Mouse (Mus musculus) neural tube, embryonic 11.5 days (tissue): ENCODE measurements around the gene Rinl. TPM values are rescaled to one million over a fixed set of nuclear protein-coding genes. Genes with fewer than 3 reads are reported as not detected.

Experiments used
- ATAC-seq: fragments of 200-750 bp; cut with Nextera tagmentation; 2 replicates; pipeline ENCODE4 v1.8.0; 2017; ENCODE audit warnings: moderate number of reproducible peaks, mild to moderate bottlenecking, moderate TSS enrichment, moderate library complexity; ENCODE audit not compliant: insufficient read depth, low FRiP score, low TSS enrichment
- DNase-seq: peaks from one replicate; pipeline ENCODE4 v3.0.0-alpha.2; 2015; ENCODE audit warnings: low spot score
- H3K27ac ChIP-seq: fragments of 300-500 bp; sonication (generic); 2 replicates; pipeline ENCODE4 v1.5.1; 2014; ENCODE audit warnings: low read depth, mild to moderate bottlenecking, low read length
- H3K27me3 ChIP-seq: fragments of 300-500 bp; sonication (generic); 2 replicates; pipeline ENCODE4 v1.6.1; 2014; ENCODE audit warnings: mild to moderate bottlenecking, low read length, mixed read lengths; ENCODE audit not compliant: control insufficient read depth, insufficient read depth
- H3K36me3 ChIP-seq: fragments of 300-500 bp; sonication (generic); 2 replicates; pipeline ENCODE4 v1.6.1; 2014; ENCODE audit warnings: mild to moderate bottlenecking, low read length, moderate library complexity, mixed read lengths; ENCODE audit not compliant: control insufficient read depth, insufficient read depth
- H3K4me1 ChIP-seq: fragments of 300-500 bp; sonication (generic); 2 replicates; pipeline ENCODE4 v1.6.1; 2014; ENCODE audit warnings: low read length, mixed read lengths; ENCODE audit not compliant: control insufficient read depth, insufficient read depth
- H3K4me2 ChIP-seq: fragments of 300-500 bp; sonication (generic); 2 replicates; pipeline ENCODE4 v1.6.1; 2014; ENCODE audit warnings: low read depth, mild to moderate bottlenecking, moderate library complexity
- H3K4me3 ChIP-seq: fragments of 300-500 bp; sonication (generic); 2 replicates; pipeline ENCODE4 v1.5.1; 2014; ENCODE audit warnings: low read depth, low read length
- H3K9ac ChIP-seq: fragments of 300-500 bp; sonication (generic); 2 replicates; pipeline ENCODE4 v1.6.1; 2014; ENCODE audit warnings: mild to moderate bottlenecking, low read length
- H3K9me3 ChIP-seq: fragments of 300-500 bp; sonication (generic); 2 replicates; pipeline ENCODE4 v1.6.1; 2016; ENCODE audit warnings: low read length; ENCODE audit not compliant: control insufficient read depth
- WGBS: fragments of 180-500 bp; shearing (Covaris S2); extraction: QIAGEN DNeasy Blood & Tissue Kit; methylation state at CpG from one replicate; pipeline ENCODE4 v1.1.7; 2014; 5-methylcytosine and 5-hydroxymethylcytosine counted together
- polyA plus RNA-seq: library from polyadenylated mRNA; unstranded; fragments of >200 nt; fragmentation: Nextera tagmentation; extraction: Ambion mirVana; gene quantifications from 2 replicates; pipeline ENCODE4 v1.2.1, GENCODE M21; 2014

Rinl gene
- polyA plus RNA-seq, 1 experiment from 2014 or later, result 2.6 TPM

DNA sequence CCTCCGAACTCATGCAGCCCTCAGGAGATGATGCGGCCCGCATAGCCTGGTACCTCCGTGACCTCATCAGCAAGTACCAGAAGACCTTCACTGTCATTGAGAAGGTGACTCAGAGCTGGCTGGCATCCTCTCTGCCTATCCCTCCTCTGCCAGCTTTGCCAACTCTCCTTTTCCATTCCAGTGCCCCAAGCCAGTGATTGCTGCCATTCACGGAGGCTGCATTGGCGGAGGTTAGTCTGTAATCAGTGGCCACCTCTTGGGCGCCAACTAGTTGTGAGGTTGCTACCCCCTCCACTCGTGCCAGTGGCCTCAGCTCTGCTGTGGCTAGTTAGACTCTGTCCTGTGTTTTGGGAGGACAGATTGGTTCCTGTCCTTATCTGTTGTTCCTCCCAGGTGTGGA is 41.1 kb downstream of the Rinl start:
- H3K9ac ChIP-seq, result no peak overlapping the region
- H3K4me3 ChIP-seq, result no peak overlapping the region
- H3K36me3 ChIP-seq, result no peaks in the 10 kb centered on the region; the same call in 1 of the 2 replicates
- DNase-seq (no peak), ATAC-seq (no peak)
- H3K4me2 ChIP-seq, result no peak overlapping the region
- H3K4me1 ChIP-seq, result no peaks in the 10 kb centered on the region
- no peaks in the 10 kb centered on the region for H3K9me3 ChIP-seq
- no peaks in the 10 kb centered on the region for H3K27me3 ChIP-seq
- 92% methylated on average over 8 of the region's 8 CpGs for WGBS
- no peak overlapping the region for H3K27ac ChIP-seq

GRCm38 (mm10) chr7:28830981-28831380 is 42.2 kb downstream of the Rinl start:
- DNase-seq, result no peak
- 98% methylated on average over 5 of the region's 5 CpGs for WGBS
- Histone ChIP-seq H3K4me3 (no peak overlapping the region), H3K9me3 (no peaks in the 10 kb centered on the region), H3K27ac (no peak overlapping the region), H3K36me3 (no peaks in the 10 kb centered on the region; the same call in 1 of the 2 replicates), H3K27me3 (no peaks in the 10 kb centered on the region), H3K9ac (no peak overlapping the region), H3K4me1 (no peaks in the 10 kb centered on the region), H3K4me2 (no peak overlapping the region)
- no peak for ATAC-seq

- no peak overlapping the region for H3K9ac ChIP-seq
- H3K4me3 ChIP-seq, result no peak overlapping the region
- no peak overlapping the region for H3K4me2 ChIP-seq
- H3K36me3 ChIP-seq, result no peaks in the 10 kb centered on the region; the same call in 1 of the 2 replicates
- no peak overlapping the region for H3K27ac ChIP-seq
- H3K9me3 ChIP-seq, result no peaks in the 10 kb centered on the region
- 90% methylated on average over 17 of the region's 17 CpGs for WGBS
- DNase-seq (no peak), ATAC-seq (no peak)
- H3K27me3 ChIP-seq, result no peaks in the 10 kb centered on the region
- no peaks in the 10 kb centered on the region for H3K4me1 ChIP-seq
Measured at GRCm38 (mm10) chr7:28831411-28832125, 42.8 kb downstream of the Rinl start.

- 62% methylated on average over 6 of the region's 6 CpGs for WGBS
- Histone ChIP-seq H3K27me3 (no peaks in the 10 kb centered on the region), H3K4me3 (no peak overlapping the region), H3K4me2 (no peak overlapping the region), H3K9me3 (no peaks in the 10 kb centered on the region), H3K4me1 (no peaks in the 10 kb centered on the region), H3K27ac (no peak overlapping the region), H3K9ac (no peak overlapping the region), H3K36me3 (no peaks in the 10 kb centered on the region; the same call in 1 of the 2 replicates)
- ATAC-seq (no peak), DNase-seq (no peak)
Measured at GRCm38 (mm10) chr7:28832137-28832536, 43.4 kb downstream of the Rinl start.

DNA sequence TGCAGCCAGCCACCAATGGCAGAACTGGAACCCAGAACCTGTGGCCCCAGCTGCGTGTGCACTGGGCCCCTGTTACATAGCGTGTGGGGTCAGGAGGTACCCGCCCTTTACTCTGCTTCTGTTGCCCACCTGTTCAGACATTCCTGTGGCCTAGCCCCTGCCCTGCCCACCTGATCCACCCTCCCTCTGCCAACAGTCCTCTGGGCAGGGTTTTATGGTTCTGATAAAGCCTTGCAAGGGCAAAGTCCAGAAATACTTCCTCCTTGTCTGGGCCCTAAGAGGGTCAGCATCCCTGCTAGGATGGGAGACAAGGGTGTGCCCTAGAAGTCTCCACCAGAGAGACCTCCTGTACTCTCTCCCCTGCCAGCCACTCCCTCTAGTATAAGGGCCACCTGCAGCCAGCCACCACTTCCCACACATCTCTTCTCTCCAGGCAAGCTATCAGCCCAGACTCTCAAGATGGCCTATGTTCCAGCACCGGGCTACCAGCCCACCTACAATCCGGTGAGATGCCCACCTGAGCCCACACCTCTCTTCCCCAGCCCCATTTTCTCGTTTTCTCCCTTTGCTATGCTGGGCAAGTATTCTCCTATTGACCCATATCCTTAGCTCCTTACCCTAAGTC is 45.1 kb downstream of the Rinl start, which contains the start of gene Lgals4:
TSS of gene Lgals4 (plus strand) at position 132 of the 625 bp plus-strand sequence.
- H3K4me3 ChIP-seq, result no peak within 1 kb of the TSS
- no peak for DNase-seq
- no peak within 1 kb of the TSS for H3K9ac ChIP-seq
- no peak for ATAC-seq
- no peaks in the 10 kb centered on the region for H3K9me3 ChIP-seq
- no peaks in the 10 kb centered on the region; the same call in 1 of the 2 replicates for H3K36me3 ChIP-seq
- no peak within 1 kb of the TSS for H3K4me2 ChIP-seq
- WGBS, result 86% methylated on average over 6 of the region's 6 CpGs
- H3K27ac ChIP-seq, result no peak within 1 kb of the TSS
- H3K4me1 ChIP-seq, result no peaks in the 10 kb centered on the region
- no peaks in the 10 kb centered on the region for H3K27me3 ChIP-seq

DNA sequence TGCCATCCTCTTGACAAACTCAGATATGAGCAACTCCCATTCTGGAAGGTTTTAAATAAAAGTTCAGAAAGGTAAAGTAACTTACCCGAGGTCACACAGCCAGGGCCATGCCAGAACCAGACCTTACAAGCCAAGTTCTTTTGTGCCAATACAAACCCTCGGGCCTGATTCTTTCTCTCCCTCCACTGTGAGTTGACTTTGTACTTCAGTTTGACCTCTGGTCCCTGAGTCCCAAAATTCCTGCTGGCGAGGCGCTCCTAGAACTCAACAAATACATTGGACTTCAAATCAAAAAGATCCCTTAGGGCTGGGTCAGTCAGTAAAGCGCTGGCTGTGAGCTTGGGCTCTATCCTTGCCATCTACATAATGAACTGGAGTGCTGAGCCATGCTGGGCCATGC is 48.2 kb downstream of the Rinl start:
- Histone ChIP-seq H3K27me3 (no peaks in the 10 kb centered on the region), H3K27ac (no peak overlapping the region), H3K4me3 (no peak overlapping the region), H3K36me3 (no peaks in the 10 kb centered on the region), H3K4me1 (no peaks in the 10 kb centered on the region), H3K9me3 (no peaks in the 10 kb centered on the region), H3K9ac (no peak overlapping the region), H3K4me2 (no peak overlapping the region)
- WGBS, result 85% methylated on average over 5 of the region's 5 CpGs
- DNase-seq (no peak), ATAC-seq (no peak)

DNA sequence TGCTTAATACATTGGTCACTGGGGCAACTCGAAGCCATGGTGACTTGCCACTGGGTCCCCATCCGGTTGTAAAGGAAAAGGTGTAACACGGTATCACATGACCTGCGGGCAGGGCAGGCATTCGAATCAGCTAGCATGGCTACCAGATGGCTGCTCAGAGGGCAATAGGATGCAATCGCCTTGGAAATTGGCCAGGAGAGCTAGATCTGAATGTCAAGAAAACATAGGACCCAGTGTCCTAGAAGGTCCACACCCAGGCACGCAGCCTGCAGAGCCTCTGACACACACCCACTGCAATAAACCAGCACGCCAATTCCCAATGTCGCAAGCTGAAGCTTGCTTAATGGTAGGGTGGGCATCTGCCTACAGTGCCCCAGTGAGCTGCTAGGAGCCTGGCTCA is 49.6 kb downstream of the Rinl start:
- no peaks in the 10 kb centered on the region for H3K36me3 ChIP-seq
- no peak overlapping the region for H3K9ac ChIP-seq
- WGBS, result 73% methylated on average over 9 of the region's 9 CpGs
- no peak overlapping the region for H3K4me2 ChIP-seq
- no peak overlapping the region for H3K27ac ChIP-seq
- H3K27me3 ChIP-seq, result no peaks in the 10 kb centered on the region
- no peak overlapping the region for H3K4me3 ChIP-seq
- DNase-seq, result no peak
- H3K4me1 ChIP-seq, result no peaks in the 10 kb centered on the region
- H3K9me3 ChIP-seq, result no peaks in the 10 kb centered on the region
- ATAC-seq, result no peak

DNA sequence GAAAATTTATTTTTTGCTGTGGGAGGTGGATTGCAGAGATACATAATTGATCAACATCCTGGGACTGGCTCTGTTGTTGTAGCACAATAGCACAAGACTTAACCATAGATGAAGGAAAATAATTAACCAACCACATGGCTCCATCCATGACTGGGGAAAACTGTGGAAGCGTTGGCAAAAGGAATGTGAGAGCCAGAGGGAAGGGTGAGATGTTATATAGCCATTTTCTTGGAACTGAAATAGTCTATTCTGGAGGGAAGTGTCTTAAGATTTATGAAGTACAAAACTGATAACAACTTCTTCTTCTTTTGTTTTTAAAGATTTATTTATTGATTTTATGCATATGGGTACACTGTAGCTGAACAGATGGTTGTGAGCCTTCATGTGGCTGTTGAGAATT is 58.5 kb downstream of the Rinl start:
- Histone ChIP-seq H3K4me1 (no peaks in the 10 kb centered on the region), H3K27me3 (no peaks in the 10 kb centered on the region), H3K9me3 (no peaks in the 10 kb centered on the region), H3K9ac (no peak overlapping the region), H3K4me2 (no peak overlapping the region), H3K4me3 (no peak overlapping the region), H3K36me3 (no peaks in the 10 kb centered on the region), H3K27ac (no peak overlapping the region)
- DNase-seq (no peak), ATAC-seq (no peak)
- 87% methylated on average over 1 of the region's 1 CpGs for WGBS
